Mouse (Mus musculus) C2C12 (cell line): ENCODE measurements around the gene Tex33.

Experiments
- CEBPB ChIP-seq: IDR thresholded peaks from one replicate; pipeline ENCODE4 v1.6.1; 2011; ENCODE audit warnings: low read depth, mild to moderate bottlenecking, control low read depth, moderate library complexity
- CTCF ChIP-seq: IDR thresholded peaks from one replicate; pipeline ENCODE4 v1.5.1; 2011; ENCODE audit not compliant: control insufficient read depth, insufficient read depth, insufficient read length
- FOSL1 ChIP-seq: IDR thresholded peaks from one replicate; pipeline ENCODE4 v1.8.0; 2011; ENCODE audit warnings: mild to moderate bottlenecking, low read length; ENCODE audit not compliant: poor library complexity, insufficient read depth, severe bottlenecking
- MAX ChIP-seq: IDR thresholded peaks from one replicate; pipeline ENCODE4 v1.6.1; 2011; ENCODE audit warnings: mild to moderate bottlenecking, control low read depth
- MYOG ChIP-seq: IDR thresholded peaks from one replicate; pipeline ENCODE4 v1.6.1; 2011; ENCODE audit not compliant: control insufficient read depth, insufficient read length; ENCODE audit errors: extremely low read depth
- USF1 ChIP-seq: IDR thresholded peaks from one replicate; pipeline ENCODE4 v1.6.1; 2011; ENCODE audit warnings: low read depth, mild to moderate bottlenecking, control low read depth, moderate library complexity

- peak; percentile 96 for TF ChIP-seq CTCF
- TF ChIP-seq USF1: no peak
- TF ChIP-seq MAX: no peak
- TF ChIP-seq CEBPB: no peak
- no peak for TF ChIP-seq FOSL1
- TF ChIP-seq MYOG: no peak
Measured at GRCm38 (mm10) chr15:78422046-78422956, 26.6 kb upstream of the Tex33 start.
